Mouse (Mus musculus): ENCODE measurements around the gene Lrrc56.

Gene Lrrc56

DNA sequence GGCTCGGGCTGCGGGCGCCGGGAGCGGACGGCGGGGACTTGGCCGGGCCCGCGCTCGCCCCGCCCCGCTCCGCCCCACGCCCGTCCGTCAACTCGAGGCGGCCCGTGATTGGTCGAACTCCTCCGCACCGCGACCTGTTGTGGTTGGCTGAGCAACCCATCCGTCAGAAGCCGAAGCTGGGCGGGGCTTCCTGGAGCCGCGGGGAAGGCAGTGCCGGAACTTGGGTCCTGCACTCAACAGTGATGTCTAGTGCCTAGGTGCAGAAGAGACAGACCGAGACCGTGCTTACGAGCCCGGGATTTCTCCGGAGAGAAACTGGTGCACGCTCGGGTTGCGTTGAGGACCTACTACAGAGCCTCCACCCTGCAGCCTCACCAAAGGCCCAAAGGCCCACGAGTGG, at the start of gene Lrrc56, which contains the start of gene Hras:
TSS of gene Lrrc56 (plus strand) at position 210 of the 400 bp plus-strand sequence.
TSS of gene Hras (minus strand) at position 58 of the 400 bp plus-strand sequence.
- DNase-seq (ENCODE audit: low spot score), result peak; percentile 98

DNA sequence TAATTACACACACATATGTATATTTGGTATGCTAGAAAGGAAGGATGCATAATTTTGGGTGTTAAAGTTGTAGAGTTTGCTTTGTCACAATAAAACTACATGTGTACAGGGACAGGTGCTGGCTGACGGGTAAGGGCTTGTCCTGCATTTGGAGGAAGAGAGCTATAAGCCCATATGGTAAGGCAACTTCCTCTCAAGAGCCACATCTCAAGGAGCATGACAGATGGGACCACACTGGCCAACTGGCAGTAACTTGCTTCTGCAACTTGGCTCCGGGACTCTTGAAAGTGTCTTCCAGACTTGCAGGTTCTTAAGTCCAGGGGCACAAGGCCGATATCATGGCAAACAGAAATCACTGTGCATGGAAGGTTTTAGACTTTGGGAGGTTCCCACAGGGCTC, 49.3 kb upstream of the Lrrc56 start:
- no peak for DNase-seq (ENCODE audit: low spot score)

DNA sequence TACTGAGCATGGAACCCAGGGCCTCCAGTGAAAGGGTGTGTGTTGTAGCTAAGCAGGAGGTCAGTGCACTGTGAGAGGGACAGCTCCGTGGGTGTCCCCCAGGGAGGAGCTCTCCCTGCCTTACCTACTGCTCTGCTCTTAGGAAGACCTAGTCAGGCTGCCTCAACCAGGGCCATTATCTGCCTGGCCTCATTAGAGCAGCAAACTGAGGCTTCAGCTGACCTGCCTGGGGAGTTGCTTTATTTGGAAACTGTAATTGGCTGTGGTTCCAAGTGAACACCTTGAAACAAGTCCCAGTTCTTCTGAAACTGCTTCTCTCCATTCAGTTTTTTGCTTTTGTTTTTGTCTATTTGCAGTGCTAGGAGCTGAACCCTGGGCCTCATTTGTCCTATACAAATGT, 48.6 kb upstream of the Lrrc56 start:
- DNase-seq (ENCODE audit: low spot score), result no peak

DNA sequence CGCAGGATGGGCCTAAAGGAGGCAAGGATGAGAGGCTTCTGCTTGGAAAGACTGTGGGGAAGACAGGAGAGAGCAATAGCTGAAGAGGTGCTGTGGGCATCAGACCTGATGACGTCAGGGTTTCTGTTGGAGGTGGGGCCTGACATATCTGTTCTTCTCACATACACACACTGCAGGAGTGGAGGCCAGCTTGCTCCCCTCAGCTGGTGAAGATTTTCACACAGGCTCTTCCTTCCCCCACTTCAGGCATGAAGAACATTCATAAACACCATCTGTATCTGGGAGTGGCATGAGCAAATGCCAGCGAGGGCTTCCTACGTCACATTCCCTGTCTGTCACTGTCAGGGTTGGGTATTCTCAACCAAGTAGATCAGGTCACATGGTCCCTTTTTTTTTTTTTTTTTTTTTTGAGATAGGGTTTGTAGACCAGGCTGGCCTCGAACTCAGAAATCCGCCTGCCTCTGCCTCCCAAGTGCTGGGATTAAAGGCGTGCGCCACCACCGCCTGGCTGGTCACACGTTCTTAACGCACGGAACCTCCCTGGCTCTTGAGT, 47.8 kb upstream of the Lrrc56 start:
- DNase-seq (ENCODE audit: low spot score), result no peak

DNA sequence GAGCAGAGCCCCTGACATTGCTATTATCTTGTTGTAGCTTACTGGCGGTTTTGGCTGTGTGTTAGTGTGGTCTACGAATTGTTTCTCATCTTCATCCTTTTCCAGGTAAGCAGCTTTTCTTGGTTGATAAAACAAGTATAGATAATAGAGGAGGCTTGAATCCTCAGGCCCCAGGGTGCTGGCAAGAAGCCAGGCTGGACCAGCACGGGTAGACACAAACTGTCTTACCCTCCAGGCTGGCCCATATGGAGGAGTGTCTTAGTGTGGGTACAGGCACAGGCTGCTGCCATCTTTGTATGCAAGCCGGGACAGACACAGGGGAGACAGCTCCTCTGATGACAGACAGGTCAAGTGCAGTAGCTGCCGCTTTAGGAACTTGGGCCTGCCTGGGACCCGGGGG, 46.9 kb upstream of the Lrrc56 start:
- no peak for DNase-seq (ENCODE audit: low spot score)

DNA sequence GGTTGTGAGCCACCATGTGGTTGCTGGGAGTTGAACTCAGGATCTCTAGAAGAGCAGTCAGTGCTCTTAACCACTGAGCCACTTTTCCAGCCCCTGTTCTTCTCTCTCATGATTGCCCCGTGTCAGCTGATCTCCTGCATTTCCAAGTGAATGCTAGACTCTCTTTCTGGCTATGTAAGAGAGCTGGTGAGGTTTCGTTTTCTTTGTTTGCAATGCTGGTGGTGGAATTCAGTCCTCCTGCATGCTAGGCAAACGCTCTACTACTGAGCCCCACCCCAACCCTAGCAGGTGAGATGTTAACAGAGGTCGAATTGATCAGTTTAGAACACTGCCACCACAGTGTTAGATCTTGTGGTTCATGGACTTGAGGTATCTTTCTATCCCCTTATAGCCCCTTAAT, 45.3 kb upstream of the Lrrc56 start:
- DNase-seq (ENCODE audit: low spot score), result peak; percentile 21

DNA sequence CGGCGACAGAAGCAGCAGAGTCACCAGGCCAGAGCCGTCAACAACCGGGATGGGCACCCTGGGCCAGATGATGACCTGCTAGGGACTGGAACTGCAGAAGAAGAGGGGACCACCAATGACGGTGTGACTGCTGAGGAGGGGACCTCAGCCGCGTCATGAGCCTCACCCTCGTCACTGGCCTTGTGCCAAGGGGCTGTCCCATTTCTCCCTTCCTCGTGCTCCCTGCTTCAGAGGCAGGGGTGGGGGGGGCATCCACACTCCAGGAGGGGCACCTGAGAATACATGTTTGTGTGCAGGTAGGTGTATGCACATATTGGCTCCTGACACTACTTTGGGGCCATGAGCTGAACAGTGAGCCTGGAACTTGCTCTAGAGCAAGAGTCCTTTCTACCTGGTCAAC, 38.6 kb upstream of the Lrrc56 start:
- no peak for DNase-seq (ENCODE audit: low spot score)

DNA sequence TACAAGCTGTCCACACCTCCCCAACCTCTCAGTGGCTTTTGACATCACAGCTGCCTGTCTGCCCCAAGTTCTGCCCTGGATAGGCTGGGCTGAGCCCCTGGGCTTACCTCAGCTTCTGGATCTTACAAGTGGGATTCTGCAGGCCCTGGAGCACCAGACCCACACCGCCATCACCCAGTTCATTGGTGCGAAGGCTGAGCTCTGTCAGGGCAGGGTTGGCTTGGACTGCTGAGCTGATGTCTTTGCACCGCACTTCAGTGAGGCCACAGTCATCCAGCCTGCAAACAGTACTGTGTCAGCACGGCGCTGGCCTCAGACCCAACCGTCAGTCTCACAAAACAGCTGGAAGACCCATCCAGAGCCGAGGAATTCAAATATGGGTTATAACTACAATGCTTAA, 29.6 kb upstream of the Lrrc56 start:
- no peak for DNase-seq (ENCODE audit: low spot score)

DNA sequence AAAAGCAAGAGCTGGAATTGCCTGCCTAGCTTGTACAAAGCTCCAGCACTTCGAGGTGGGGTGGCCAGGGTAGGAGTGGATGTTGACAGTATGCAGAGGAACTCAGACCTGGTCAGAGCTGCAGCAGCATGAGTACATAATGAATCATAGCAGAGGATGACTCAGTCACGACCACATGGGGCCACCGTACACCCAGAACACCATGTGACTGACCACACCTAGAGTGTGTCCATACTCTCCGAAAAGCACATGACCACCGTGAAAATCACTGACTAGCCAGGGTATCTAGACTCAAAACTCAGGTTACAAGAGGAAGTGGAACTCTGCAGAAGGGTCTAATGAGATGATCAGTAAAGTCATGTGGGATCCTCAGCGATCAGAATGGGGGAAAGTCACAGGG, 29.1 kb upstream of the Lrrc56 start:
- DNase-seq (ENCODE audit: low spot score), result peak; percentile 37

DNA sequence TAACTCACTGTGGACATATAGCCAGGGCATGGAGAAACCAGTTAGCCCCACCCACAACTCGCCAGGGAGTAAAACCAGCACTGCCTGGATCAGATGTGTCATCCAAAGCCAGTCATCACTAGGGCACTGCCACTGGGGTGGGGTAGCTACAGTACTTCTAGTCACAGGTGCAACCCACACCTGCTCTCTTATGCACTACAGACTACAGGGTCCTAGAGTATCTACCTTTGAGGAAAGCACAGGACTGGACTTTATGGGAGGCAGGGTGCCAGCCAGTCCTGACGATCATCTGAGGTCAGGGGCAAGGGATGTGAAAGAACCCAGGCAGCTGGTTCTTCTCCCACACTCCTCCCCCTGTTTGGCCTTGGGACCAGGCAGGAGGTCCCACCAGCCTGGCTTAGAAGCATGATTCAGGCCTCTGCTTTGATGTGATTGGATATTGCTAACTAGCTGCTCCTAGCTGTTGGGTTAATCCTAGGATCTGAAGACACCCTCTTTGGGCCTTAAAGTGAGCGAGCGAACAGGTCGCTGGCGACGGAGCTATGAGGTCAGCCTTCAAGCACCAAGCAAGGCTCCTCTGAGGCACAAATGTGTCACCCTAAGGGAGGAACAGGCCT, 25.9 kb upstream of the Lrrc56 start:
- peak; percentile 22 for DNase-seq (ENCODE audit: low spot score)

DNA sequence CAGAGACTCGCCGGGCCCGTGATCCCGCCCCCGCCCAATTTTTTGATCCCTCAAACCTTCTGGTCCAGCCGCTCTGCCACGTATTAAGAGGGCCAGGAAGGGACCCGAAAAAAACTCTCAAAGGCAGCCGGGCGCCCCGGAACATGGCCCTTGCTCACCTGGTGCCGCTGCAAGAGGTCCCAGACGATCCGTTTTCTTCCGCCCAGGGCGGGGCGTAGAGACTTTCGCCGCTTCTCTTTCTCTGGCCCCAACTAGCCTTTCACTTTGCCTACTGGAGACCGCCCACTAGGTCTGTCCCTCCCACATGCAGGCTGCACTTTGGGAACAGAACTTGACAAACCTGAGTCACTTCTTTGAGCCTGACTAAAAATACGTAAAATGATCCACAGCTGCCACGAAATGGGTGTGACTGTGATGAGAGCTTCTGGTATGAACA, 25.4 kb upstream of the Lrrc56 start:
- DNase-seq (ENCODE audit: low spot score), result peak; percentile 84

DNA sequence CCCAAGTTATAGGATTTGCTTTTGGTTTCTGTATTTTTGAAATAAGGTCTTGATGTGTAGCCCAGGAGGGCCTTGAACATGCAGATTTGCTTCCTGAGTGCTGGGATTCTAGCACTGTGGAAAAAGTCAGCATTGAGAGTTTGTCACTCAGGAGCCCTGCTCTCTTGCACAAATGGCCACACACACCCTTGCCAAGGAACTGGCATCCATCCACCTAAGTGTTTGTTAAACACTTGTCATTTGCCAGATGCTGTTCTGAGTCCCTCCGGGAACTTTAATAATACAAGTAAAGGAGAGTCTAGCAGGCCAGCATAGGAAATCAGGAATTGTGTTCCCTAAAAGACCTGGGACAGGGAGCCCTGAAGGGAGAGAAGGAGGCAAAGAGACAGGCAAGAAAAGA, 24.7 kb upstream of the Lrrc56 start:
- DNase-seq (ENCODE audit: low spot score), result no peak

DNA sequence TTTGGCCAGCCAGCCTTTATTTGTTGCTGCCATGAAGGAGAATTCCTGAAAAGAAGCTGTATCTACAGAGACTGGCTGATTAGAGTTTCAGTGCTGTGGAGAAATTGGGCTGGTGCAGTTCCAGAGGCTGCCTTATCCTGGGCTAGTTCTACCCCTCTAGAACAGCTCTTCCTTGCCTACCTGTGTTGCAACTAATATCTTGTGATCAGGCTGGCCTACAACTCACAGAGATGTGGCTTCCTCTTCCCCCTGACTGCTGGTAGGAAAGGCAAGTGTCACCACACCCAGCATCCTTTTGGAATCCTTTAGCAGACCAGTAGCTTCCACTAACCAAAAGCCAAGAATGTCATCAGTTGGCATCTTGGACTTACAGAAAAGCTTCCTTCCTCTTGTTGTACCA, 24.1 kb upstream of the Lrrc56 start:
- DNase-seq (ENCODE audit: low spot score), result no peak

DNA sequence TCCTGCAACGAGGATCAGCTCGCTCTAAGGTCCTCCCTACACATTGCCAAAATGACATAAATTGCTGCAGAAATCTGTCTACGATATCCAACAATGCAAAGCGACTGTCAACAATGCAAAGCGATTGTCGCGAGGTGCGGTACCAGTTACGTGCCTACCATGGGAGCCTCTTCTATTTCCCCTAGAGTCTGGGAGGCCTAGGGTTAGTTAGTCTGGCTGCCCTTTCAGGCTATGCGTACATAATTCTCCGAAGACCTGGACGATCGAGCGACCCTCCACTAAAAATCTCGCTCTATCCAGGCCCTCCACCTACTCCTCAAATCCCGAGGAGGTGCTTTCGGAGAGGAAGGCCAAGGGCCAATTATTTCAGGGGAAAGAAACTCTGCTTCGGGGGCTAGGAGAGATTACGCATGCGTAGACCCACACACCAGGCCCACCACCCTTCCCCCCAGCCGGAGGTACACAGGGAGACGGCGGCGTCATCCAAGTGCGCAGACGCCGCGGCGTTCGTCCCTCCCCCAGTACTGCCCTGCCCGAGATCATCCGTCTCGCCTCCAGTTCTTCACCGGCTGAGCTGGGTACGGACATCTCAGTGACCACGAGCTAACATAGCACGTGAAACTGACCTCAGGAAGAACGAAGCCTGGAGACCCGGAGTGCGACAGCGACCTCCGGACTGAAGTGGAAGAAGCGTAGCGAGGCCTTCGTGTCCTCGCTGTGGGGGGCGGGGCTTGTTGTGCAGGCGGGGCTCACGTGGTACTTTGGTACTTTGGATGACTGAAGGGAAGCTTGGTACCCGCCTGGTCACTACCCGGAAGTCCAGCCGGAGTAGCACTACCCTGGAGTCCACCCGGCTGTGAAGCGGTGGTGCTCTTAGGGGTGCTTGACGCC, 21.6 kb upstream of the Lrrc56 start, which contains the start of gene Rnh1:
TSS of gene Rnh1 (minus strand) at position 742 of the 891 bp plus-strand sequence.
- peak; percentile 97 for DNase-seq (ENCODE audit: low spot score)

DNA sequence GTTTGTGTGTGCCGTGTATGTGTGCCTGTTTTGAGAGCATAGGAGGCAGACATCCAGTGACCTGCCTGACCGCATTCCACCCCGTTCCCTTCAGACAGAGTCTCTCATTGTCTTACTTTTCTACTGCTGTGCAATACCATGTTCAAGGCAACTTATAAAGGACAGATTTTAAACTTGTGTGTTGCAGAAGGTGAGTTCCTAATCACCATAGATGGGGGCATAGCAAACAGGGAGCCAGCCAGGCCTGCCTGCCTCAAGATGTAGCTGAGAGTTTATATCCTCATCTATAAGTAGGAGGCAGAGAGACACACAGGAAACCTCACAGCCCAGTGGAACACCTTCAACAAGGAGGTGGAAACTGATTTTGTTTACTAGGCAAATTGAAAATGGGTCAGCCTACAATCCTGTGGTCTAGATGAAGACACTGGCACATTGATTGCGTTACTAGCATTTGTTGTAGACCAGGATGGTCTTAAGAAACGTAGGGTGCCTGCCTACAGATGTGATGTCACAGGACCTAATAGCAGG, 20.6 kb upstream of the Lrrc56 start:
- DNase-seq (ENCODE audit: low spot score), result no peak

DNA sequence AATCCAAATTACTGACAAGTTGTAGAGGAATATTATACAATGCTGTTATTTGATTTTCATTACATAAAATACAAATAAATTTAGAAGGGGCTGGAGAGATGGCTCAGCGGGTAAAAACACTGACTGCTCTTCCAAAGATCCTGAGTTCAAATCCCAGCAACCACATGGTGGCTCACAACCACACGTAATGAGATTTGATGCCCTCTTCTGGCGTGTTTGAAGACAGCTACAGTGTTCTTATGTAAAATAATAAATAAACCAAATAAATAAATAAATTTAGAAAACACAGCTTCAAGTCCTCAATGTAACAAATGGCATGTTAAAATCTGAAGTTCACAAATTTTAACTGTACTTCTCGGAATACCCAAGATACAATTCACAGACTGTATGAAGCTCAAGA, 18.9 kb upstream of the Lrrc56 start:
- DNase-seq (ENCODE audit: low spot score), result no peak

DNA sequence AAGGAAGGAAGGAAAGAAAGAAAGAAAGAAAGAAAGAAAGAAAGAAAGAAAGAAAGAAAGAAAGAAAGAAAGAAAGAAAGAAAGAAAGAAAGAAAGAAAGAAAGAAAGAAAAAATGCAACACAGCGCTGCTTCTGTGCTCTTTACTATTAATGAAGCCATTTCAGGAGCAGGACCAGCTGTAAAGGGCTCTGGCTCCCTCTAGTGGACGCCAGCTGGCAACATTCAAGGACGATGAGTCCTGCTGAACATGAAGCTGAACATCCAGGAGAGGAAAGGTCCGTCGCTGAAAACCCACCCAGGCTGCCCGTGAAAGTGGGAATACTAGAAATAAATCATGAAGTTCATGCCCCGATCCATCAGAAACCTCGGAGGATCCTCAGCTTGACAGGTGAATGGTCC, 17.8 kb upstream of the Lrrc56 start:
- DNase-seq (ENCODE audit: low spot score), result peak; percentile 74

DNA sequence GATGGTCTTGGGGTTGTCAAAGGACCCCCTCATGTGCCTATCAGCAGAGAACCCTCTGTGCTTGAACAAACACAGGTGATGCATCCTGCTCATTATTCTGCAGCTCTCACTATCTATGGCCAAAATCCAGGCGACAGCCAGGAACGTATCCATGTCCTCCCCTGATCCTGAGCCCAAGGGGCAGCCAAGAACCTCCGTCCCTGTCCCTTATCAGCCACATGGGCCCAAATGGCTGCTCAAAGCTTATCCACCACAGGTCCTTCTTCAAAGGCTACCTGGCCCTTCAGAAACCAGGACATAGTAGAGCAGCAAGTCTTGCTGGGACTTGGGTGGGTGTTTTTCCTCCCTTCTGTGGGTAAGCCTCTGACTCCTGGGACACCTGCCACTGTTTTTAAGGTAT, 5.8 kb upstream of the Lrrc56 start:
- no peak for DNase-seq (ENCODE audit: low spot score)

DNA sequence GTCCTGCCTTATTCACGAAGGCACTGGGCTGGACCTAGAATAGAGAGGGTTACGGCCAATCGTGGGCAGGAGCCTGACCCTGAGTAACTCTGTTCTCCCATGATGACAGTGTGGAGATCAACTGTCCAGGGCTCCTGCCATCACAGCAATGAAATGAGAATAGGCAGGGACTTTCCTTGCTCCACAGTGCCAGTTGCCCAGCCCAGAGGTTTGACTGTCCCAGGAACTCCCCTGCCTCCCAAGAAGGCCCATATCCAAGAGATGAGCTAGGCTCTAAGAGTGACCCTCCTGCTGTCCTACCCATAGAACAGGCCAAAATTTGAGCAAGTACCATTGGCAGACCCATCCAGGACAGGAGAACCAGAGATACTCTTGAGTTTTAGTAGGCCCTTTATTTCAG, 5.2 kb upstream of the Lrrc56 start:
- no peak for DNase-seq (ENCODE audit: low spot score)

DNA sequence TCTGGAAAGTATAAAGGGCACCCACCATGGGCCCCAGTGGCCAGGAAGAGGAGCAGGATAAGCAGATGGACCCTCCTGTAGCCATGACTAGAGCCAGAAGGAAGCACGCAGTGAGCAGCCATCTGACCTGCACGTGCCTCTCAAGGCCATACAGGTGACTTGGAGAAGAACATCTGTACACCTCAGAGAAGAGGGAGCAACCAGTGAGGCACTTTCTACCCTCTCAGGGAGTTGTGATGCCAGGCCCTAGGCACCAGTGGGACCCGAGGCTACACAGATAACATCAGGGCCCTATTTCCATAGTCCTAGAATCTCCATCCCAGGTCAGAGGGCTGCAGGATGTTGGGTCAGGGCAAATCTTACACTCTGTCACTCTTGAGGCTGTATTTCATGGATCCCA, 3.7 kb upstream of the Lrrc56 start:
- DNase-seq (ENCODE audit: low spot score), result no peak

DNA sequence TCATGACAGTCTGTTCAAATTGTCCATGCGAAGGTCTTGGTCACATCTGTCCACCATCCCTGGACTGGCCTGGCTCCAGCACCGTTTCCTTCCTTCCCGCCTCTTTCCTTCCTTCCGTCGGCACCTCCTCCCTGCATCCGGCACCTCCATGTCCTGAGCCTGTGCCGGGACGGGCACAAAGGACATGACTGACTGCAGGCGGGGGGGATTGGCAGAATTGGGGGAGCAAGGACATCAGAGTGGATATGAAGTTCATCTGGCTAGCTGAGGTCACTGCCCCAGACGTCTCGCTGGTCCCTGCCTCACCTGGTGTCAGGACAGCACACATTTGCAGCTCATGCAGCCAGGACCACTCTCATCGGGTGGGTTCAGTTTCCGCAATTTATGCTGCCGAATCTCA, 2.9 kb upstream of the Lrrc56 start:
- no peak for DNase-seq (ENCODE audit: low spot score)

DNA sequence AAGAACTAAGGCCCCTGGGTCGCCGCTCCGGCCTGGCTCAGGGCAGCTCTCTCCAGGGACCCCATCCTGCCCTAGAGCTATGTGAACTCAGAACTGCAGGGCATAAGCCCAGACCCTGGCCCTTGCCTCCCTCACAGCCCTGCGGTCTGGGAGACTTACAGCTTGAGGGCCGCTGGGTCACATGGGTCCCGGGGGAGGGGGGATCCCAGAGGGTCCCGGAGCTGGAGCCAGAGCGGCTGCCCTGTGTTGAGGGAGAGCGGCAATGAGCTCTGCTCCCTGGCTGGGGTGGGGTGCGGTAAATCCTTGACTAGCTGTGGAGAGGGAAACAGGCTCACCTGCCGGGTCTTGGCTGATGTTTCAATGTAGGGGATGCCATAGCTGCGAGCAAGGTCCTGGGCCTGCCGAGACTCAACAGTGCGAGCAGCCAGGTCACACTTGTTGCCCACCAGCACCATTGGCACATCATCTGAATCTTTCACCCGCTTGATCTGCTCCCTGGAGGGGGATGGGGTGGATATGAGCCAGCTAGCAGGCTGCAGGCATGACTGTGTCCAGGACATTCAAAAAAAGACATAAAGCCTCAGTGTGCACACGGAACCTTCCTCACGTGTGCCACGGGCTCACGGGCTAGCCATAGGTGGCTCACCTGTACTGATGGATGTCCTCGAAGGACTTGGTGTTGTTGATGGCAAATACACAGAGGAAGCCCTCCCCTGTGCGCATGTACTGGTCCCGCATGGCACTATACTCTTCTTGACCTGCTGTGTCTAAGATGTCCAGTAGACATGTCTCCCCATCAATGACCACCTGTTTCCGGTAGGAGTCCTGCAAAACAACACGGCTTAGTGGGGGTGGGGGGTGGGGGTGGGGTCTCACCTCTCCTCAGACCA, 1.9 kb upstream of the Lrrc56 start:
- DNase-seq (ENCODE audit: low spot score), result no peak
